Mouse (Mus musculus): ENCODE data around the gene Phb2.

Gene Phb2

DNA sequence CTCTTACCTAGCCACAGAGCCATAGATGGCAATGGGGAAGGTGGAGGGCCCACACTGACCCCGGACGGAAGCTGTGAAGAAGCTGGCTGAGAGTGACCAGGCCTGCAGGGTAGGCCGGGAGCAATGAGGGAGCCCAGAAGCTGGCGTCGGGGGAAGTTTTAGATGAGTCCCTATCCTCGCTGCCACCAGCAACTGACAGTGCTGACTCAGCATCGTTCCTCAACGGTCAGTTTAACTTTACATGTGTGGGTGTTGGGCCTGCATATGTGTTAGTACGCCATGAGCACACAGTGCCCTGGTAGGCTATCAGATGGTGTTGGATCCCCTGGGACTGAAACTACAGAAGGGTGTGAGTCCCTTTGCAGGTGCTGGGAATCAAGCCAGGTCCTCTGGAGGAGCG, 12.3 kb downstream of the Phb2 start:
- DNase-seq, result no peak

DNA sequence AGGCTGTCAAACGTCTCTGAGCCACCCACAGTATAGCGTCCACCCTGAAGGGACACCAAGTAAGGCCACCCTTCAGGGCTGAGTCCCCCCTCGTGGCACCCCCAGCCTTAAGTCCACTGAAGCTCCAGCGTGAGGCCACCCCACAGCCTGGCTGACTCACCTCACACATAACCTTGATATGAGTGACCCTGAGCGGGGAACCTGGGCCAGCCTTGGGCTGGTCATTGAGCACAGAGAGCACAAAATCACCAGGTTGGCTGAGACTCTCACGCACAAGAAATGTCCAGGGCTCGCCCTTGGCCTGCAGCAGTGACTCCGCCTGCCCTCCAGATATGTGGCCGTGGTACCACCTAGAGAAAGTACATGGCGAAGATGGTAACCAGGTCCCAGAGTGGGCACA, 16.5 kb downstream of the Phb2 start:
- no peak for DNase-seq

DNA sequence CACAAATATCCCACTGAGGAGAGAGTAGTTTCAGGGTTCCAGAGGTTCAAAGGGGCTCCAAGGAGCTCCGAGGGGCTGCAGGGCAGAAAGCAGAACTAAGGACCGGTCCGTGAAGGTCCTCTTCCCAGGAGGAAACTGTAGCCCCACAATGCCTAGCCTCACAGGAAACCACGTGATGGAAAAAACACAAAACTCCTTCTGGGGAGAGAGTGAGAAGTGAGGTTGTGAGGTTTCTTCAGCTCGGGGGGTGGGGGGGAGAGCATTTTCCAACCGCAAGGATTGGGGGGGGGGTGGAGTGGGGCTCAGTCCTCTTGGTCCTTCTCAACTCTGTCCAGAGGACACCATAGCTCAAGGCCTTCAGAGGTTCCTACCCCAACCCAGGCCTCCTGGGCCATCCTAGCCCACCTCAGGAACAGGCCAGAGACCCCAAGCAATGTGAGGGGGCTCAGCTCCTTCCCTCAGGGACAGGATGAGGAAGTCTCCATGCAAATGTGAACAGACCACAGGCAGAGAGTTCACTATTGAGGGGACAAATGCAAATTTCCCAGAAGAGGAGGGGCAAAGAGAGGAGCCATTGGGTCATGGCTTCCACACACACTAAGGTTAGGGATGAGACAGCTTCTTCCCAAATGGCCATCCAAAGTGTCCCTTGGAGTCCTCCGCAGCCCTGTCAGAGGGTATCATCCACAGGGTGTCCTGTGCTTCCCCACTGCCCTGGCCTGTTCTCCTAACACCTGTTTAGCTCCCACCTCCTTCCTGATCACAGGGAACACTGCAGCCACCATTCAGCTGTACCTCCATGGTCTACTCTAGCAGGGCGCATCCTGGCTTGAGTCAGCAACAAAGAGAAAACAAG, 17.9 kb downstream of the Phb2 start:
- peak; percentile 56 for DNase-seq

DNA sequence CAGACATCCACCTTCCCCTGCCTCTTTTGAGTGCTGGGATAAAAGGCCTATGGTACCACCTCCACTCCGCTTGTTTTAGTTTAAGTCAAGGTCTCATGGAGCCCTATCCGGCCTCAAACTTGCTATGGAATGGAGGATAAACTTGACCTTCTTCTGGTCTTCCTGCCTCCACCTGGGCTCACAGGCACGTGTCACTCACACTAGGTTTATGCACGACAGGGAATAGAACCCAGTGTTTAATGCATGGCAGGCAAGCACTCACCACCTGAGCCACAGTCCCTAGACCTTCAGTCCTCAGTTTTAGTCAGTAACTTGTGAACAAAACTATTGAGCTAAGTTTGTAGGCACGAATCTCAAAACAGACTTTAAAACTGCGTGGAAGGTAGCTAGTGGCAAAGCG, 18.9 kb downstream of the Phb2 start:
- DNase-seq, result no peak

DNA sequence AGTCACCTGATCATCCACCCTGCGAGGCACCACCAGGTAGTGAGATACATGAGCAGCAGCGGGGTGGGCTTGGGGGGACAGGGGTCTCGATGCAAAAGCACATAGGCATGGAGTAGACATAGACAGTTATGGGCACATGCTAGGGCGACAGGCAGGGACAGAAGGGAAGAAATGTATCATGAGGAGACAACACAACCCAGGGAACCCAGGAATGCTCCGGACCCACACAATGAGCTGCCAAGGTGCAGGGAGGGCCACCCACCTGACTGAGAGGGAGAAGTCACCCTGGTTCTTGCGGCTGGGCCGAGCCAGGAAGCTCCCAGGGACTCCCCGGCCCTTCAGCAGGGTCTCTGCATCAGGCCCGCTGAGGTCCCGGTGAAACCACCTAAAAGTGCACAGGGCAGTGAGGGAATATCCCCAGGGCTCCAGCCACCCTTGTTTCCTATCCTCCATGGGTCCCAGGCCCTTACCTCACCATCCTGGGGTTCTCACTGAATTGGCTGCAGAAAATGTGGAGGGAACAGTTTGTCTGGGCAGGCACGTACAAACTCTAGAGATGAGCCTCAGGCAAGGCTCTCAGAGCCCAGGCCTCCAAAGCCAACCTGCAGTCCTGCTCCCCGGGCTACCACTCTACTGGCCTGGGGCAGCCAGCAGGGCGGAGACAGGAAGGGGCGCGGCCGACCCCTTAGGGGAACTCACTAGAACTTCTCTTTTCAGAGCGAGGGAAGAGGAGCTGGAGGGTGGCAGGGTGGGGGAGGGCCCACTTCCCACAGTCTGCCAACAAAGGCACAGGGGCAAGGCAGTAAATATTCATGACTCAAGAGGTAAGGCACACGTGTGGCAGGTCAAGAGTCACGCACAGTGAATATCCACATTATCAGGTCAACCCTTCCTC, 20.6 kb downstream of the Phb2 start:
- DNase-seq, result peak; percentile 88

DNA sequence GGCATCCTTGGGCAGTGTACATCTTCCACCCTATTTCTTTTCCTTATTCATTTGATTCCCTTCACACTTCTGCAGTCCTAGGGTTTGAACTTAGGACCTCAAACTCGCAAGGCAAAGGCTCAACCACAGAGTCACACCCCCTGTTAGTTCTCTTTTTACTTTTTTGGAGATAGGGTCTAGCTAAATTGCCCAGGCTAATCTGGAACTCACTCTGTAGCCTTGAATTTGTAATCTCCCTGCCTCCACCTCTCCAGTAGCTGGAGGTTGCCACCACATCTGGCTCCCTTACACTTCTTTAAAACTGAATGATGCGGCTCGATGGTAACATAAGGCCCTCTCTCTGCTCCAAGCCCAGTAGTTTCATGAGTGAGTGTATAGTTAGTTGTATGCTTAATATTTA, 22.3 kb downstream of the Phb2 start:
- DNase-seq, result no peak

DNA sequence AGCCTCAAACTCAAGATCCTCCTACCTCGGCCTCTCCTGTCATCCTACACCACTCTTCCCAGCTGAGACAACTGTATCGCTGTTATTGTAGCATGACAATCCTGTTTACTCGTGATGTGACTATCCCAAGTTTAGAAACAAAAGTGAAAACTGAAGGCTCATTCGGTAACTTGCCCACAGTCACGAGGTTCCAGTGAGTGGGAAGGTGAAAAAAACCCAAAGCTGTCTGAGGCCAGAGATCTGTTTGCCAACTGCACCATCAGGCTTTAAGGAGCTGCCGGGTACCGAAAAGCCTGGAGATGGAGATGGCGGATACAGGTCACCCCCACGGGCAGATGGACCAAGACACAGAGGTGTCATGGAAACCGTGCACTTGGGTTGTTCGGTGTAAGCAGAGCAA, 24.9 kb downstream of the Phb2 start:
- no peak for DNase-seq

DNA sequence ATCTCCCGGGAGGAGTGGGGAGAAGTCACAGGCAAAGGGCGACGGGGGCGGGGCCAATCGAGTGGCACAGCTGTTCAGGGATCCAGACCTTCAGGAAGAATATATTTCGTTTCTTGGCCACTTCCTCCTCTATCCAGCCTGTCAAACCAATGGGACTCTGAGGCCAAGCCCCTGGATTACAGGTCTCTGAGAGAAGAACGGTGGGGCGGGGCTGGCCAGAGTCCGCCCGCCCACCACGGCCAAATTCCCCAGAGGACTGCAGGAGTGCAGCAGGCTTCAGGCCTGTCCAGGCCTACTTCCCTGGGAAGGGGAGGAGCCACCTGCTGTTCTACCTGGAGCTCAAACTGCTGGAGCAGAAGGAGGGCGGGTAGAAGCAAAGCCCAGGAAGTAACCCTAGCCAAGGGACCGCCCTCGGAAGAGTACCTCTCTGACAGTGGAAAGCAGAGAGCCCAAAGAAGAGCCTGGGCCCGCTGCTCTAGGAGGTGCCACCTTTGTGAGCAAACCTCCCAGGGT, 26.4 kb downstream of the Phb2 start, which contains the start of gene Ptpn6:
TSS of gene Ptpn6 (minus strand) at position 204 of the 513 bp plus-strand sequence.
- peak; percentile 58 for DNase-seq

DNA sequence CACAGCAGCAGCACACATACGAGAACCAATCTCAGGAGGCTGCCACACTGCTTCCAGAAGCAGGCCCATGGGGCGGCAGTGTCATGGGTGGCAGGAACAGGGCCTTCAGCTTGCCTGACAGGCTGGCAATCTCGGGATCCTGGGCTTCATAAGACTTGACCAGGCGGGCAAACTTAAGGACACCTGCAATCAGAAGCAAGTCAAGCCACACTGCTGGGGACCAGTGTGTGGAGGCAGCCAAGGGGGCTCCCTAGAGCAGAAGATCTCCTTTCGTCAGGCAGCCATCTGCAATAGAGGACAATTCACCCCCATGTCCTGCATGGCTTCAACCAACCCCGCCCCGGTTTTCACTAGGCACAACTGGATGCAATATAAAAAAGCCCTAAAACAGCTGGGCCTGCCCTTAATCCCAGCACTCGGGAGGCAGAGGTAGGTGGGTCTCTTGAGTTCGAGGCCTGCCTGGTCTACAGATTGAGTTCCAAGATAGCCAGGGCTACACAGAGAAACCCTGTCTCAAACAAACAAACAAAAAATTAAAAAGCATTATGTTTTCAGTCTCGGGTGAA, 27.2 kb downstream of the Phb2 start:
- no peak for DNase-seq

DNA sequence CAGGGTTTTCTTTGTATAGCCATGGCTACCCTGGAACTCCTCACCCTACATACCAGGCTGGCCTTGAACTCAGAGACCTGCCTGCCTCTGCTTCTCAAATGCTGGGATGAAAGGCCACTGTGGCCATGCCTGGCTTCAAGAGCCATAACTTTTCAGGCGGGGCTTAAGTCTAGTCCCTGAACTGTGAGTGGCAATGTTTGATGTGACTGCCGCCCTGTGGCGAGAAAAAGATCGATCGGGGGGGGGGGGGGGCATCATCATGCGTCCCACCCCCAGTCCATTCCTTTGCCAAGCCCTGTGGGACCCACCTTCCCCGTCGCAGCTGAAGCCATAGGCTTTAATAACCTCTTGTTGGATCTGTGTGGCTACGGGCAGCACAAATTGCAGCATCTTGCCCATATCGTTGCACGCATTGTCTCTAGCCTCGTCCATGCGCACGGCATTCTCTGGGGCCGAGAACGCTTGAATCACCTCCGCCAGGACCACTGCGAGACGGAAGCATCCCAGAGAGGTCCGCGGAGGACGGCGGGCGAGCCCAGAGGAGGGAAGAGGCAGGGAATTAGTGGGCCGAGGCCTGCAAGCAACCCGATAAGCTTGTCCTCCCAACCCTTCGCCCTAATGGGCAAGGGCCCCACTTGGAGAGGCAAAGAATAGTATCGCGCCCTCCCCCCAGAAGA, 28.2 kb downstream of the Phb2 start:
- DNase-seq, result no peak

DNA sequence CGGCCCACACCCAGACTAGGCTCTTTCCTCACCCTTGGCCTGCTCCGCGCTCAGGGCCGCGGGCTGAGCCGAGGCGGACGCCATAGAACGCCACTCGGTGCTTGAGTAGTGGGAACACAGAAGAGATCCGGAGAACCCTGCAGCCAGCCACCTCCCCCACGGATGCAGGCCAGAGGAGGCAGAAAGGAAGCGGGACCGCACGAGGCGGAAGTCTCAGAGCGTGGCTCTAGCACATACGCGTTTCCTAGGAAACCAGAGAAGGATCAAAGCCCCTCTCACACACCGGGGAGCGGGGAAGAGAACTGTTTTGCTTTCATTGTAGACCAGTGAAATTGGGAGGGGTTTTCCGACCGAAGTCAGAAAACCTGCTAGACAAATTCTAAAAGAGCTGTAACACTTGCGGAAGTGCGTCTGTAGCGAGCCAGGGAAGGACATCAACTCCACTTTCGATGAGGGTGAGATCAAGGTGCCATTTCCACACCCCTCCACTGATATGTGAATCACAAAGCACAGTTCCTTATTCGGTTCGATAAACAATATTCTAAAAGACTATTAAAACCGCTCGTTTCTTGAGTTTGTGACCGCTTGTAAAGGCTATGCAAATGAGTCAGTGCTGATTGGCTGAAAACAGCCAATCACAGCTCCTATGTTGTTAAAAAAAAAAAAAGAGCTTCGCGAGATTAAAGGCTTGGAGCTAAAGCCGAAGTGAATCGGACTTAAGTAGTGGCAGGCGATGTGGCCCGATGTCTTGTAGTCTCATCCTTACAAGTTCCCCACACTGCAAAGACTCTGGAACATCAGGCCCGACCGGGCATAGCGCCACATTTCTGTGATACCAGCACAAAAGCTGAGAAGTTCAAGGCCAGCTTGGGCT, 29.0 kb downstream of the Phb2 start, which contains the start of gene Grcc10:
TSS of gene Grcc10 (minus strand) at position 487 of the 874 bp plus-strand sequence.
- peak; percentile 91 for DNase-seq

DNA sequence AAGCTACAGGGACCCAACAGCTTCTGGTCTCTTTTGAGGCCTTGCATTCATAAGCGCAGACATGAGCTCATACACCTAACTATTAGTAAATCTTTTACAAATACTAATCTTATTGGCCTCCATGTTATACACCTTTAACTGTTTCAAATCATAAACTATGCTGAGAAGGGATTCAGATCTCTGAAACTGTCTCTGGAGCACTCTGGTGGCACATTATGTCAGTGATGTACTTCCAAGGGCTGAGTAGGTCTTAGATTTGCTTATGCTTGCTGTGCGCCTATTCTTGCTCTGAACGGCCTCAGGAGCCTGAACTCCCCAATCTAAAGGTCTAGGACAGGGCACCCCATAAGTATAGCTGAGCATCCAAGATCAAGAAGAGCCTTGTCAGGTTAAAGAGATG, 29.7 kb downstream of the Phb2 start:
- DNase-seq, result no peak

DNA sequence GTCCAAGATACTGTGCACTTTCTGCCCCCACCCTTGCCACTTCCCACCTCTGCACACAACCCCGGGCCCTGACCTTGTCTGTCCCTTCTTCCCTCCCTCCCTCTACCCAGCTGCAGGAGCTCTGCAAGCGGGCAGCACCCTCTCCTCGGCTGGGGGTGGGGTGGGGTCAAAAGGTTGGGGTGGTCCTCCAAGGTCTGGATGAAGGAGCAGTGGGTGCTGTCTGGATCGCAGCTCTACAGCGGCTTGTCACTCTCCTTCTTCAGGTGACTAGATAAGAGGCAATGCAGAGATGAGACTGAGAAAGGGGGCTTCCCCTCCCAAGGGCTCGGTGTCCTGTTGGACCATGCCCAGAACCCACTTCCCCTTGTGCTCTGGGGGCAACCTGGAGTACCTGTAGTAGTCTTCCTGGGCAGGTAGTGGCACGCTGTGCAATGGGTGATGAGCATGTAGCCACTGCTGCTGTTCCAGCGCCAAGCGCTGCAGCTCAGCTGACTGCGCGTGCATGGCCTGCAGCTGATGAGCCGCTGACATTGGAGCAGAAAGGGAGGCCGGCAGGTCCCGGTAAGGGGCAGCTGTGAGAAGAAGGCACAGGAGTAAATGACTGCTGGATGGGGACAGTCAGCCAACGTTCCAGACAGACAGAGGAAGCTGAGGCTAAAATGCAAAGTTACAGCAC, 30.8 kb downstream of the Phb2 start:
- DNase-seq, result no peak

DNA sequence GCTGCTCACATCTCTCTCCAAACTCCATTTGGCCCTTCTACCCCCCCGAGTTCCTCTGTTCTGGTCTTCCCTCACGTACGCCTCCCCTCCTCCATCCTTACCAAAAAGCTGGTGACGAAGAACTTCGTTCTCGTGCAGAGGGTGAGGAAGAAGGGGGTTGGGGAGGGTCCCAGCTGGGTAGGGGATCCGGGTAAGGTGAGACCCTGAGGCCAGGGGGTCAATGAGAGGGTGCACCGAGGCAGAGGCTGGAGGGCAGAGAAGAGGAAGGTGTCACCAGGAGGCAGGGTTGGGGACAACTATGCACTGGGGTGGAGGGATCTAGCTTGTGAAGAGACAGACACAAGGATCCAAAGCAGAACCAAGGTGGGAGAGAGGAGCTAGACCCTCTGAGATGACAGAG, 31.5 kb downstream of the Phb2 start:
- DNase-seq, result no peak

DNA sequence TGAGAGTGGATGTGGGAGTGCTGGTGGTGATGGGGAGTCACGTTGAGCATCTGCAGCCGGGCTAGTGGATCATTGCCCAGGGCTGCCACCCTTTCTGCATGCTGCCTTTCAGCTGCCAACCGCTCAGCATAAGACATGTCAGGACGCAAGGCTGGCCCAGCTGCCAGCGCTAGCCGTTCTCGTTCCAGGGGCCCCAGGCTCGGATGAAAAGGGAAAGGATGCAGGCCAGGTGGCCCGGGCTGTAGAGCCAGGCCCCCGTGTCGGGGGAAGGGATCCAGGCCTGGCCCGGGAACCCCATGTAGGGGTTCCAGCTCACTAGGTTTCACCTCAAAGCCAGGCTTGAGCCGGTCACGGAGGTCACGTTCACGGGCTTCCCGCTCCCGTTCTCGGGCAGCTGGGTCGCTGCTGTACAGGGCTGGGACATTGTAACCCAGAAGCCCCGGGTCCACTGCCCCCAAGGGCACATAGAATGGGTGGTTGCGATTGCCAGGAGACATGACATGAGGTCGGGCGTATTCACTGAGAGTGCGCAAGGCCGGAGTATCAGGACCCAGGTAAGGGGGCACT, 32.7 kb downstream of the Phb2 start:
- no peak for DNase-seq

DNA sequence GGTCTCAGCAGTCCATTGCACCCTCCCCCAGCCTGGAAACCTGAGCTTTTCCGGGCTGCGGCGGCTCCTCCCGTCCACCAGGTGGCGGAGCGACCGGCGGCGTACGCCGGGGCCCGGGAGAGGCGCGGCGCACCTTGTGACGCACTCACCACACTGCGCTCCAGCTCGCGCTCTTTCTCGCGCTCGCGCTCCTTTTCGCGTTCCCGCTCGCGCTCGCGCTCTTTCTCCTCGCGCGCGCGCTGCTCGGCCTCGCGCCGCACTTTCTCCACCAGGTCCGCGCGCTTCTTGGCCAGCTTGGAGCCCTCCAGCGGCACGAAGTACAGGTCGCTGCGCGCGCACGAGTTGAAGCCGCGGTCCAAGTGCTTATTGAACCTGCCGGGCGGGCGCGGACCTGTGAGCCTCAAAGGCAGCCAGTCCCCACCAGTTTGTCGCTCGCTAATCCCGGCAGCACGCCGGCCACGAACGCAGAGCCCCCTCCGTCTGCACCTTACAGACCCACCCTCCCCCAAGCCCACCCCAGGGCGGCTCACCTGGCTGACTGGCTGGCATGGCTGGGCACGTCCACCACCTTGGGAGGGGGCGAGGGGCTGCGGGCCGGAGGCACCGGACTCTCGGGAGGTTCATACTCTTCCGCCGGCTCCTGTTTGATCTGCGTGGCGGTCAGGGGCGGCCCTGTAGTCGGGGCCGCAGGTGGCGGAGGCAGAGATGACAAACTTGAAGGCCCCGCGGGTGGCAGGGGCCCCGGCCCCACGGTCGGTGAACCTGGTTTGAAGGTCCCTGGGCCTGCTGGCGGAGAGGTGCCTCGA, 33.6 kb downstream of the Phb2 start:
- peak; percentile 95 for DNase-seq

DNA sequence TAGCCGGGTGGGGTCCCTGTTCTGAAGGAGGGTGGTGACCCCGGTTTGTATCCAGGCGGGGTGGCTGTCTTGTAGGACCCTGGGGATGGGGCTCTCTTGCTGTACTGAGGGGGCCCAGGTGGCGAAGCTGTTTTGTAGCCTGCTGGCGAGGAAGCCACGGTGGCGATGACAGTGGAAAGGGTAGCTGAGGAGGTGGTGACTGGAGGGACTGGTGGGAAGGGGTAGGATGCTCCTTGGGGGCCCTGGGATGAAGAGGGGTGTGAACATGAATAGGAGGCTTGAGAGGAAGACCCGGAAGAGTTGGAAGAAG, 34.1 kb downstream of the Phb2 start:
- no peak for DNase-seq

DNA sequence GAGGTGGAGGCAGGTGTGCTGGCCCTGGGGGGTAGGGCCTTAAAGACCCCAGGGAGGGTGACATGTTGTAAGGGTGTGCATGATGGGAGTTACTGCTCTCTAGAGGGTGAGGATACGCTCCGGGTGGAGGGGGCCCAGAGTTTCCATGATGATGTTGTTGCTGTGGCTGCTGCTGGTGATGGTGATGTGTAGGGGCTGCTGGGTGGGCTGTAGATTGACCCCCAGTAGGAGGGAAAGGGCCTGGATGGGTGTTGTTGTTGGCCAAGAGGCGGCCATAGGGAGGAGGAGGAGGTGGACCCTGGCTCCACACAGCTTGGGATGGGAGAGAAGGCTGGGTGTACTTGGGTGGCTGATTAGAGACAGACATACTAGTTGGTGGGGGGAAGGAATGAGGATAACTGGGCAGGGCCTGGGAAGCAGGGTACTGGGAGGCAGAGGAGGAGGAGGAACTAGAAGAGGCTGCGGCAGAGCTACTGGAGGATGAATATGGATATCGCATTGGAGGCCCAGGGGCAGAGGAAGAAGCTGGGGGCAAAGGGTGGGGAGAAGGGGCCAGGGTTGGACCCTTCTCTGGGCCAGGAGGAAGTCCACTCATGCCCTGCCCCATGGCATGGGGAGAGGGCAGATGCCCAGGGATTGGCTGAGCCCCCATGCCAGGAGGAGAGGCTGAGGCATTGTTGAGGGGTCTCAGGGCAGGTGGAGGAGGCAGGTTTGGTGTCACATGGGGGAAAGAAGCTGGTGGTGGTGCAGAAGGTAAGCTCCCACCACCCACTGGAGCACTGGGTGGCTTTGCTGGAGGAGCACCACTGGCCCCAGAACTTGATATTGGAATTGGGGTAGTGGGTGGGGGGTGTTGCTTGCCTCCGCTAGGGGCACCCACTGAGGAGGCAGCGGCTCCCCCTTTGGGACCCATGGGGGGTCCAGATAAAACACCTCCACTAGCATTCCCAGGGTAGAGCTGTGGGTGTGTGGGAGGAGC, 34.8 kb downstream of the Phb2 start:
- DNase-seq, result no peak

DNA sequence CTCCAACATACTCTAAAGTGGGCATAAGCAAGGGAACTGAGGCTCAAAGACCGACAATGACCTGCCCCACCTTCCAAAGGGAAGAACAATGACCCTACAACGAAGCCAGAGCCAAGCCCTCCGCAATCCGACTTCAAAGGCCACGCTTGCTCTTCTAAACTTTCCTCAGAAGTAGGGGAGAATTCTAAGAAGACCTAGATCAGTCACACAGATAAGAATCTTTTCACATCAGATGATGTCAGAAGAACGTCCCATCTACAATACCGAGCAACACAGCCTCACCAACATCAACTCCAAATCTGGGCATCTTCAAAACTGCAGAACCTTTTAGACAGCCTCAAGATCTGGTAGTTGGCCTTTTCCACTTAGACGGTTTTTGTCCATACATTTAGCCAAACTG, 38.3 kb downstream of the Phb2 start:
- DNase-seq, result peak; percentile 27

Data from thymus, postnatal 25 days (tissue).